Mouse (Mus musculus) CH12.LX (cell line): ENCODE data around the gene Fbxo28. TPM values are rescaled to one million over a fixed set of nuclear protein-coding genes. Genes with fewer than 3 reads are reported as not detected.

Experiments used
- DNase-seq: peaks from one replicate; pipeline ENCODE4 v3.0.0-alpha.2; 2013; ENCODE audit errors: extremely low read depth
- H3K27ac ChIP-seq: 2 replicates; pipeline ENCODE4 v1.5.1; 2012; ENCODE audit warnings: low read depth, mild to moderate bottlenecking, control low read depth, moderate library complexity; ENCODE audit not compliant: insufficient read depth
- H3K27me3 ChIP-seq: replicated peaks from 2 replicates; pipeline ENCODE3; 2012; ENCODE audit warnings: inconsistent platforms
- H3K36me3 ChIP-seq, 2 experiments: replicated peaks in 1 of 2; 2 replicates each; pipeline versions ENCODE3 to v1.6.1; 2012; ENCODE audit warnings: inconsistent platforms in 1 of 2, low read length in 1 of 2, mild to moderate bottlenecking in 1 of 2, mixed read lengths in 1 of 2, moderate library complexity in 1 of 2; ENCODE audit not compliant: control insufficient read depth in 1 of 2, insufficient read depth in 1 of 2
- H3K4me1 ChIP-seq, 2 experiments: 2 replicates each; pipeline ENCODE4 v1.6.1; 2012; ENCODE audit warnings: inconsistent platforms in 1 of 2, moderate library complexity in 1 of 2; ENCODE audit not compliant: insufficient read depth in 2 of 2, control insufficient read depth in 1 of 2
- H3K4me2 ChIP-seq: 2 replicates; pipeline ENCODE4 v1.6.1; 2012; ENCODE audit warnings: low read depth, mild to moderate bottlenecking, control low read depth; ENCODE audit not compliant: poor library complexity, insufficient read depth, severe bottlenecking
- H3K4me3 ChIP-seq, 3 experiments: fragments of 150-350 bp in 1 of 3; sonication (generic) in 1 of 3; replicated peaks in 1 of 3; 2 replicates each; pipeline versions ENCODE3 to v1.5.1; 2011 to 2012; ENCODE audit warnings: low read depth in 2 of 3, low read length in 2 of 3, mild to moderate bottlenecking in 2 of 3, moderate library complexity in 2 of 3, control low read depth in 1 of 3, improper control_type of control experiment in 1 of 3, inconsistent platforms in 1 of 3, mixed read lengths in 1 of 3; ENCODE audit not compliant: poor library complexity in 1 of 3
- H3K79me2 ChIP-seq: replicated peaks from 2 replicates; pipeline ENCODE4 v1.6.1; 2012; ENCODE audit warnings: mild to moderate bottlenecking, moderate library complexity; ENCODE audit not compliant: control insufficient read depth, poor library complexity, insufficient read depth, severe bottlenecking; ENCODE audit errors: extremely low read depth
- H3K9ac ChIP-seq: 2 replicates; pipeline ENCODE4 v1.6.1; 2012; ENCODE audit warnings: low read depth, mild to moderate bottlenecking, control low read depth, moderate library complexity; ENCODE audit not compliant: insufficient read depth
- H3K9me3 ChIP-seq: replicated peaks from 2 replicates; pipeline ENCODE3; 2012; ENCODE audit warnings: low read length, inconsistent platforms, mixed read lengths
- E2F4 ChIP-seq: IDR thresholded peaks from 2 replicates; pipeline ENCODE4 v1.6.1; 2011; ENCODE audit warnings: low read depth, low read length, improper control_type of control experiment; ENCODE audit not compliant: insufficient replicate concordance
- GABPA ChIP-seq: IDR thresholded peaks from 2 replicates; pipeline ENCODE4 v1.6.1; 2012; ENCODE audit warnings: low read depth, low read length, improper control_type of control experiment, inconsistent platforms; ENCODE audit not compliant: insufficient replicate concordance
- IRF4 ChIP-seq: IDR thresholded peaks from 2 replicates; pipeline ENCODE4 v1.6.1; 2014; ENCODE audit warnings: low read depth, mild to moderate bottlenecking, inconsistent platforms, low read length, improper control_type of control experiment
- KAT2A ChIP-seq: IDR thresholded peaks from 2 replicates; pipeline ENCODE4 v1.6.1; 2012; ENCODE audit warnings: low read length, improper control_type of control experiment, inconsistent platforms; ENCODE audit not compliant: insufficient replicate concordance
- MAX ChIP-seq: IDR thresholded peaks from 2 replicates; pipeline ENCODE4 v1.6.1; 2011; ENCODE audit warnings: low read length, improper control_type of control experiment
- MEF2A ChIP-seq: IDR thresholded peaks from 2 replicates; pipeline ENCODE4 v1.6.1; 2014; ENCODE audit warnings: low read depth, mild to moderate bottlenecking, inconsistent platforms, low read length, improper control_type of control experiment, borderline replicate concordance
- MXI1 ChIP-seq: IDR thresholded peaks from 2 replicates; pipeline ENCODE4 v1.6.1; 2011; ENCODE audit warnings: mild to moderate bottlenecking, low read depth, low read length, improper control_type of control experiment
- NELFE ChIP-seq: IDR thresholded peaks from 2 replicates; pipeline ENCODE4 v1.6.1; 2011; ENCODE audit warnings: low read depth, low read length, improper control_type of control experiment
- RCOR1 ChIP-seq: conservative IDR thresholded peaks from 2 replicates; pipeline ENCODE4 v1.6.1; 2012; ENCODE audit warnings: low read depth, mild to moderate bottlenecking, inconsistent platforms, low read length, improper control_type of control experiment
- TBP ChIP-seq: conservative IDR thresholded peaks from 2 replicates; pipeline ENCODE4 v1.6.1; 2011; ENCODE audit warnings: low read depth, low read length, improper control_type of control experiment
- TCF12 ChIP-seq: IDR thresholded peaks from 2 replicates; pipeline ENCODE4 v1.6.1; 2014; ENCODE audit warnings: low read depth, mild to moderate bottlenecking, inconsistent platforms, low read length, improper control_type of control experiment
- UBTF ChIP-seq: IDR thresholded peaks from 2 replicates; pipeline ENCODE4 v1.6.1; 2012; ENCODE audit warnings: low read depth, mild to moderate bottlenecking, inconsistent platforms, low read length, improper control_type of control experiment, moderate library complexity
- ZNF384 ChIP-seq: IDR thresholded peaks from 2 replicates; pipeline ENCODE4 v1.6.1; 2012; ENCODE audit warnings: low read depth, low read length, improper control_type of control experiment, inconsistent platforms
- dilution Hi-C: fragments of 300-500 bp; cut with MboI; formaldehyde crosslinking; loops from 2 replicates; pipeline ENCODE4 v1.14.3; 2020; ENCODE audit warnings: low sequenced_read_pairs; ENCODE audit not compliant: extremely low pct_unique_long_range_greater_than_20kb, extremely low pct_ligation_motif_present
- in situ Hi-C: fragments of 300-500 bp; cut with MboI; formaldehyde crosslinking; loops from 3 replicates; pipeline ENCODE4 v1.14.3; 2019; ENCODE audit warnings: low sequenced_read_pairs, low pct_ligation_motif_present, low pct_unique_long_range_greater_than_20kb, mixed read lengths
- polyA plus RNA-seq: library from polyadenylated mRNA; unstranded; fragments of >175 nt; gene quantifications from 2 replicates; pipeline ENCODE4 v1.2.1, GENCODE M21; 2012; ENCODE audit warnings: low read depth; ENCODE audit not compliant: insufficient read length
- total RNA-seq, 2 experiments: library from RNA; depleted of rRNA; stranded (reverse); fragments of 300-350 nt in 1 of 2; fragments of >200 nt in 1 of 2; gene quantifications; 2 replicates each; pipeline ENCODE4 v1.2.3; 2012 to 2014

The Fbxo28 gene
- total and polyA plus RNA-seq, 3 experiments = 11.9 to 13.3 (median 12.6) TPM

- no peaks in the 10 kb centered on the region for H3K79me2 ChIP-seq
- H3K36me3 ChIP-seq = no peaks in the 10 kb centered on the region
- no peak for DNase-seq
- in situ Hi-C loops (loop anchor here (25.0 kb wide), 1 partner anchor 212 kb away; no protein-coding TSS in a partner anchor), dilution Hi-C loops (no loop called here)
- H3K27ac ChIP-seq = no peak overlapping the region
- H3K4me3 ChIP-seq = no peak overlapping the region
- no peaks in the 10 kb centered on the region for H3K27me3 ChIP-seq
- TF ChIP-seq IRF4 (no peak), MAX (no peak), TBP (no peak)
- H3K4me2 ChIP-seq = no peak overlapping the region
- no peak overlapping the region for H3K9ac ChIP-seq
- peaks cover 7 to 15% of the 10 kb centered on the region in 2 experiments for H3K4me1 ChIP-seq
- peaks cover 5% of the 10 kb centered on the region for H3K9me3 ChIP-seq
Observed at GRCm38 (mm10) chr1:182349557-182349956, 8.1 kb upstream of the Fbxo28 start.

GRCm38 (mm10) chr1:182346491-182346890, 5.1 kb upstream of the Fbxo28 start:
- in situ Hi-C loops (loop anchor here (25.0 kb wide), 1 partner anchor 209 kb away; no protein-coding TSS in a partner anchor), dilution Hi-C loops (no loop called here)
- DNase-seq = no peak
- TF ChIP-seq TBP = no peak
- no peak for TF ChIP-seq NELFE
- no peak for TF ChIP-seq MEF2A
- no peak for TF ChIP-seq UBTF
- TF ChIP-seq TCF12 = no peak
- no peak for TF ChIP-seq RCOR1
- TF ChIP-seq KAT2A = no peak
- no peak for TF ChIP-seq E2F4
- TF ChIP-seq GABPA = no peak
- no peak for TF ChIP-seq ZNF384
- Histone ChIP-seq H3K36me3 (no peaks in the 10 kb centered on the region), H3K4me1 (peaks cover 7 to 15% of the 10 kb centered on the region in 2 experiments), H3K27ac (no peak overlapping the region), H3K4me3 (no peak overlapping the region), H3K79me2 (no peaks in the 10 kb centered on the region), H3K9me3 (peaks cover 5% of the 10 kb centered on the region), H3K27me3 (no peaks in the 10 kb centered on the region), H3K4me2 (no peak overlapping the region; the same call in 1 of the 2 replicates), H3K9ac (no peak overlapping the region; the same call in 1 of the 2 replicates)

GRCm38 (mm10) chr1:182345857-182346256, 4.4 kb upstream of the Fbxo28 start:
- no peak for DNase-seq
- Histone ChIP-seq H3K4me3 (no peak overlapping the region), H3K4me1 (peaks cover 7 to 15% of the 10 kb centered on the region in 2 experiments), H3K27me3 (no peaks in the 10 kb centered on the region), H3K9me3 (peaks cover 5% of the 10 kb centered on the region), H3K79me2 (peaks cover 5% of the 10 kb centered on the region; the same call in 1 of the 2 replicates), H3K27ac (no peak overlapping the region), H3K9ac (no peak overlapping the region), H3K4me2 (no peak overlapping the region), H3K36me3 (no peaks in the 10 kb centered on the region)
- dilution Hi-C loops = no loop called here
- TF ChIP-seq MXI1 = no peak
- in situ Hi-C loops = loop anchor here (25.0 kb wide), 1 partner anchor 209 kb away; no protein-coding TSS in a partner anchor
